Mouse (Mus musculus): ENCODE measurements around the gene Extl2. TPM values are rescaled to one million over a fixed set of nuclear protein-coding genes. Genes with fewer than 3 reads are reported as not detected.

Extl2 gene
- total RNA-seq, 2 experiments from 2014 or later: 69.3 to 70.7 TPM

DNA sequence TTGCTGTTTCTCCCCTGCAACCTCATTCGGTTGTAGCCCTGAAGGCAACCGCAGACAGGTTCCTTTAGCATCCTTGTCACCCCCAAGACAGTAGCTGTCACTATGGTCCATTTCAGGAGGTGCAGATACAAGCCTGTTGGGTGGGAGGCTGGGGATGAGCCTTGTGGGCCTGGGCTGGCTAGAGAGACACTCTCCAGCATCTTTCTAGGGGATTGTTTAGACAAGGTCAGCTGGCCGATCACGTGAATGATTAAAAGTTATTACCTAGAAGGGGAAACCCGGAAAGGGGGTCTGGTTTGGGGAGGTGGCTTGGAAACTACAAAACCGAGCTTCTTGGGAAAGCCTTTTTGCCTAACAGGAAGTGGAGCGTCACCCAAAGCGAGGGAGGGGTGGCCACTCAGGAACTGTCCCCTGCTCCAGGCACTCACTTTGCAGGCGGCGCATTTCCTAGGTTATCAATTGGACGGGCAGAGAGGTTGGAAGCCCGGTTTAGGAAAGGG, 729 bp downstream of the Extl2 start:
- DNase-seq: peak; percentile 79 to 80

DNA sequence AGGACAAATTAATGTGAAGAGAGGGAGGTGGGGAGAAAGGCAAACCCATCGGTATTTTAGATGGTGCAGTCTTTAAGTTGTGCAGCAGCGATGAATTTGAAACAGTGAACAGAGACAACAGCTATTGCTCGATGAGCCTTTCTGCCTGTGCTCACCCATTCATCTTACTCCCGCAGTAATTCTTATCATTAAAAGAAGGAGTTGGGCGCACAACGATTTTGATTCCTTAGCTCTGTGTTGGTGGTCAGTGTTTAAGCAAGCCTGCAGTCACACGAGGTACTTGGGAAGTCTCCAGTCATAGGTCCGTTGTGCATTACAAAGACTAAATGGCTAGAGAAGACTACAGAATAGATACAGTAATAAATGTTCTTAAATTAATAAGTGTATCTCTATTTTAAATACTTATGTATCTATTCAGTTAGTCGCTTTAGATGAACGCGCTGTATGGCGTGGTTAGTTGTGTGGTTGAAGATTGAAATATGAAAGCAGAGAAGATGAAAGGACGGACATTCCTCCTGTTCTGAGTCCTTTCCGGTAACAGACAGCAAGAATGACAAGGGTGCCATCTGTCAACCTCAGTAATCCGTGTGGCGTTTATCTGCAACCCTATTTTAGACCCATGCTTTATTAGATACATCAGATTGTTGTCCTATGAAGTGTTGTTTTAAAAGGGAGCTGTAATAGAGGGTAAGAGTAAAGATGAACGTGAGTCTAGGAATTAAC, 2.5 kb downstream of the Extl2 start:
- DNase-seq: no peak

DNA sequence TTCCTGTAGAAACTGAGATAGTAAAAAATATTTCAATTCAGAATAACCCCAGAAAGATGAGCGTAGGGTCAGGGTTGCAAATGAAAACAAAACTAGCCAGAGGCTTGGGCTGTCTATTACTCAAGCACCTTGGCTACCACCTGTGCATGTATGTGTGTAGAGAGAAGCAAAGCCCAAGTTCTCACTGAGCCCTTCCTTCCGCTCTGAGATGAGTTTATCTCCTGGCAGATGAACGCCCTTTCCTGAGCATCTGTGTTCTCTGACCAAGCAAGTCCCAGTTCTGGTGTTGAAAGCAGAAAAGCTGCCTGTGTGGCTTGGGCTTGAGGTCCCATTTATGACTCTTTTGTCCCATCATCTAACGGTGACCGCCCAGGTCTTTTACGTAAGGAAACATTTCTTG, 7.6 kb downstream of the Extl2 start:
- DNase-seq: no peak

DNA sequence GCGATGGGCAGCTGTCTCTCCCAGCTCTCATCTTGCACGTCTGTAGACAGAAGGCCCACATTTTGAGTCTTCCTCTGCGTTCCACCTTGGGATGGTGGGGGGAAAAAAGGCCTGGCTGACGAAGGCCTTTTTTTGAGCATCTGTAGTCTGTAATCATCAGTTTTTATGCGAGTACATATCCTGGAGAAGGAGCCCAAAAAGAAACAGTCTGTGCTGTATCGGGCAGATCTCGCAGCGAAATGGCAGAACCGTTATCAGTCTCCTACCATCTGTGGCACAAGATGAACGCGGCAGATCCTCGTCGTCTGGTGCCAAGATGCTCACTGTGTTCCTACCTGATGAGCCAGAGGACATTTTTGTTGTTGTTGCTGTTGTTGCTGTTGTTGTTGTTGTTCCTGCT, 8.9 kb downstream of the Extl2 start:
- DNase-seq: peak; percentile 51 to 63

DNA sequence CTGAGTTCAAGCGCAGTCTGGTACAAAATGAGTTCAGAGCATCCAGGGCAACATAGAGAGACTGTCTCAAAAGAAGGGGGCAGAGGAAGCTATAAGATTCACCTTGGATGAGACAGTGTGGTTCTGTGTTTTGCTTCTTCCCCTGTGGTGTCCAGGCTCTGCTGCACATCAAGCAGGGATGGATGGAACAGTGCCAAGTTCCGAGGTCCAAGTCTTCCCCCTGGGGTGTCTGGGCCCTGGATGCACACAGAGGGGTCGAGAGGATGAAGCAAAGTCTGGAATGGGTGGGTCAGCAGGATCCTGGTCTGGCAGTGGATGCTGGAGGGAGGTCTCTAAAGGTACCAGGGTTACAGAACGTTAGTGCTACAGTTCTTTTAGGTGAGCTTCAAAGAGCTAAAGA, 11.3 kb downstream of the Extl2 start:
- DNase-seq: no peak

DNA sequence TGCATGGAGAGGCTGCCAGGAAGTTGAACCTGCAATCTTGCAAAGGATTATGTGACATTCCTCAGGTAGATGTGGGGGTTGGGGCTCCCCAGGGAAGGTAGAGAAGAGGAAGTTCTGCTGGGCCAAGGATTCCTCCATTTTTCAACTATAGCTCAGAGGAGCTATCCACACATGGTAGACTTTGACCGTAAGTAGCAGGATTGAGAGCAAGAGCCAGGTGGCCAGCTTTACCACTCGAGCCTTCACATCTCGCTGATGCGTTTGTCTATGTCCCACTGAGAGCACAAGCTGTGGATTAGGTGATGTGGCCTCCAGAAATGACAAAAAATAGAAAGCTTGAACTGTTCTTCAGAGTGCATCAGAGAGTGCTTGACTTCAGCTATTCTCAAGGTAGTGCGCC, 11.9 kb downstream of the Extl2 start:
- no peak for DNase-seq

DNA sequence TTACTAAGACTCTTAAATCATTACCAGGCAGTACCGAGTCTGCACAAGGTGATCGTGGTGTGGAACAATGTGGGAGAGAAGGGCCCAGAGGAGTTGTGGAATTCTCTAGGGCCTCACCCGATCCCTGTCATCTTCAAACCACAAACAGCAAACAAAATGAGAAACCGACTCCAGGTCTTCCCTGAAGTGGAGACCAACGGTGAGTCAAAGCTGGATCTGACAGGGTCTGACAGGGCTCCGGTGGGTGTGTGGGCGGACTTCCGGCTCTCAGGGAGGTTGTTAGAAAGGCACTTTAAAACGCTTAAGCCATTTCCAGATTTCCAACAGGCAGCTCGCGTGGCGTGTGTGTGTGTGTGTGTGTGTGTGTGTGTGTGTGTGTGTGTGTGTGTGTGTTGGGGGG, 17.0 kb downstream of the Extl2 start:
- DNase-seq: no peak

DNA sequence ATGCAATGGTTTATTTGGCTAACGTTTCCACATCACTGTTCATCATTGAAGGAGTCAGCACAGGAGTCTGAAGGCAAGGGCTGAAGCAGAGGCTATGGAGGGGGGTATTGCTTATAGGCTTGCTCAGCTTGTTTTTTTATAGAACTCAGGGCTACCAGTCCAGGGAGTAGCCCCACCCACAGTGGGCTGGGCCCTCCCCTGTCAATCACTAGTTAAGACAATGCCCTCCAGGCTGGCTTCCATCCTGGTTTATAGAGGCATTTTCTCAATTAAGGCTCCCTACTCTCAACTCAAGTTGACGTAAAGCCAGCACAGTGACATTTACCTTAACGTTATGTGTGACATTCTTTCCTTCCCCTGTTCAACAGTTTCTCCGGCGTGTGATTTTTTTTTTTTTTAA, 17.4 kb downstream of the Extl2 start:
- DNase-seq: no peak

DNA sequence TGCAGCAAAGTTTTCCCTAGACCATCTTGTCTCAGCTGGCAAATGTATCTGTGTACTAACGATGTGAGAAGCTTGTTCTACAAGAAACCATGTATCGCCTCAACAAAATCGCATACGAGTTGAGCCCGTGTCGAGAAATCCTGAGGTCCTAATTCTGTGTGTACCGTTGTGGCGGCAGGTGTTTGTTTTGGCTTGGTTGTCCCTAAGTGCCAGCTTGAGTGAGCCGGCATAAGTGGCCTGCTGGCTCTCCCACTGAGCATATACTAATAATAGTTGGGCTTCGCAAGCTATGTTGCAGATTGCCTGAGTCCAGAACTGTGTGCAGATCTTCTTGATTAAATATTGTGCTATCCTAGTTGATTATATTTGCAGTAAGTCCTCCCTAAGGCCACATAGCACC, 18.4 kb downstream of the Extl2 start:
- DNase-seq: no peak

DNA sequence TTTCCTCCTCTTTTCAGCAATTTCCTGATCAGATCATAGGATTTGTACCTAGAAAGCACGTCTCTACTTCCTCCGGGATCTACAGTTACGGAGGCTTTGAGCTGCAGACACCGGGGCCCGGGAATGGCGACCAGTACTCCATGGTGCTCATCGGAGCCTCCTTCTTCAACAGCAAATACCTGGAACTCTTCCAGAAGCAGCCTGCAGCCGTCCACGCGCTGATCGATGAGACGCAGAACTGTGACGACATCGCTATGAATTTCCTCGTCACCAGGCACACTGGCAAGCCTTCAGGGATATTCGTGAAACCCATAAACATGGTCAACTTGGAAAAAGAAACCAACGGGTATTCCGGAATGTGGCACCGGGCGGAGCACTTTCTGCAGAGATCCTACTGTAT, 19.7 kb downstream of the Extl2 start:
- DNase-seq: no peak

DNA sequence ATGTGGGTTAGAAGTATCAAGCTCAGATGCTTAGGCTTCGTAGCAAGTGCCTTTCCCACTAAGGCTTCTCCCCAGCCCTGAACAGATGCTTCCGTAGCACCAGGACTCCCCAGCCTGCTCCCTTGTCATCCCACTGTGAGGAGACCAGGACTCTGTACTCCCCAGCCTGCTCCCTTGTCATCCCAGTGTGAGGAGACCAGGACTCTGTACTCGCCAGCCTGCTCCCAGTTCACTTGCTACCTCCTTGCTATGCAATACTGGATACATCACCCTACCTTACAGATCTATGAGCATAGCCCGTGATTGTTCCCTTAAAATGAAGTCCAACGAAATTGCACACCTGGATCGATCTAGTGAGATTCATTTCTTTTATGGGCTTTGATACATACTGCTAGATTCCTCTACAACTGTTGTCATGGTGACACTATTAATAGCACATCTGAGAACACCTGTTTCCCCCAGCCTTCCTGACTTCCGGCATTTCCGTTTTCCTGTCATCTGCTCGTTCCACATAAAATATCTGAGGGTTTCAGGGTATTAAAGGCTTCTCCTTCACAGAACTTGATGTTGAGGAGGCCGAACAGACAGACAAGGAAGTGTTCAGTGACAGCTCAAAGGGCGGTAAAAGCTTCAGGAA, 23.0 kb downstream of the Extl2 start:
- no peak for DNase-seq

DNA sequence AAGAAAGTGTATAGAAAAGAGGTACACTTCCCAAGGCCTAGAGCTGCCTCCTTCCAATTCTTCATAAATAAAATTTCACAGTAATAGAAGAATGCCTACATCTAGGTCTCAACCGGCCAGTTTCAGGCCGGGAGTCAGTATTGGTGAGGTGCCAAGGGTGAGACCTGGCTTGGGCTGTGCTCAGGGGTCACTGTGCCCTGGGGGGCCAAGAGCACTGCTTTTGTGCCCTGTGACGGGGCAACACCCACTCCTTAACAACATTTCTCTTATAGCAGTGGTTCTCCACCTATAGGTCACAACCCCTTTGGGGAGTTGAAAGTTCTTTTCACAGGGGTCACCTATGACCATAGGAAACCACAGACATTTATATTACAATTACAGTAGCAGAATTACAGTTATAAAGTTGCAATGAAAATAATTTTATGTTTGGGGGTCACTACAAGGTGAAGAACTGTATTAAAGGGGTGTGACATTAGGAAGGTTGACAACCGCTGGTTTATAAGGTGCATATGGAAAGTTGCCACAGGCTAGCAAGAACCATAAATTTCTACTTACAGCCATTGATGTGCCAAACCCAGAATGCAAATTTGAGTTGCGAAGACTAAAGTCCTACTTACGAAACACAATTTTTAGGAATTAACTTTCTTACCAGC, 26.1 kb downstream of the Extl2 start:
- no peak for DNase-seq

DNA sequence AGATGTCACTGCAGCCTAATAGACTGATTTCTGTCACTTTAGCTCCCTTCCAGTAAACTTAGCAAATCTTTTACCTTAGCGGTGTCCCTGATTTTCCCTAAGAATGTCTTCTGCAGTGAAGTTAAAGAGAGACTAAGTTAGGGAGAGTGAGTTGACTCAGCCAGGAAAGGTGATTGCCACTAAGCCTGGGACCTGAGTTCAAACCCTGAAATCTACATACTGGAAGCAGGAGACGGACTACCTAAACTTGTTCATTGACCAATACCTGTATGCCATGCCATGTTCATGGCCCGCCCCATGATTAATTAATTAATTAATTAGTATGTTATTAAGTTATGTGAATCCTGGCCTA, 26.6 kb downstream of the Extl2 start:
- no peak for DNase-seq

DNA sequence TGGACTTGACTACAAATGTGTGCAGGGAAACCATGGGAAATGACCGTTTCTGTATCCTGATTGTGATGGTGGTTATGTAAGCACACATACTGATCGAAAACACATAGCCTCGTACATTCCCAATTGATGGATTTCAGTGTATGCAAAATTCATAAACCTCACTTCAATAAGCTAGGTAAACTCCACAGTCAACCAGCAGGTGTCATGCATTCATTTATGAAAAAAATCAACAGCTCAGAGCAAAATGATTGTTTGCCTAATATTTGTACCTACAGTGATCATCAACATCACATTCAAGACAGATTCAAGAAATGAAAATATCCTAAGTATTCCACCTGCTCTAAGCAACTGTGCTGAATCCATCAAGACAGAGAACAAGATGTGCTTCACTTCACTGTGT, 33.5 kb downstream of the Extl2 start:
- no peak for DNase-seq

DNA sequence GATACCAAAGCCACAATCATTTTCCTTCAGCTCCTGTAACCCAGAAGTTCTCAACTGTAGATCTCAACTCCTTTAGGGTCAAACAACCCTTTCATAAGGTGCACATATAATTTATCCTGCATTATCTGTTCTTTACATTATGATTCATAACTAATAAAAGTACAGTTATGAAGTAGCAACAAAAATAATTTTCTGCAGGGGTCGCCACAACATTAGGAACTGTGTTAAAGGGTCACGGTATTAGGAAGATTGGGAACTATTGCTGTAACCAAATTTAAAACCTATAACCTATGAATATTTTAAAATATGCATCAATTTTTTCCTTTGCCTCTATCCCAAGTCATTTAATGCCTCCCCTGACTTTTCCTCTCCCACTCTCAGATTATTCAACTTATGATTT, 38.7 kb downstream of the Extl2 start:
- DNase-seq: no peak

DNA sequence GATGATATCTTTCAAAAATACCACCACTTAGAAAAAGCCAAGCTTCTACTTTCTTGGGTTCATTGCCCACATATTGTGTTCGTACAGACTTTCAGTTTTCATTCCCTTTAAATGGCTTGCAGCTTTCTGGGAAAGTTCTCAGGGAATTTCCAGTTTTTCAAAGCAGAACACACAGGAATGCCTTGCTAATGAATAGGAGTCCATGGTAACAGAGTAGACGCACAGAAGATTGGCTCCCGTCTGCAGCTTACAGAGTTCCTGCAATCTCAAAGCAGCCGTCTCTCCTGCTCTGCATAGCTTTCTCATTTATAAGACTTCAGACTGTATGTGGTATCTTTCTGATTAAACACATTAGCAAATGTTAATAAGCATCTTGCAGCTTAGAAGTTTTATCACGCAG, 39.8 kb downstream of the Extl2 start:
- no peak for DNase-seq

DNA sequence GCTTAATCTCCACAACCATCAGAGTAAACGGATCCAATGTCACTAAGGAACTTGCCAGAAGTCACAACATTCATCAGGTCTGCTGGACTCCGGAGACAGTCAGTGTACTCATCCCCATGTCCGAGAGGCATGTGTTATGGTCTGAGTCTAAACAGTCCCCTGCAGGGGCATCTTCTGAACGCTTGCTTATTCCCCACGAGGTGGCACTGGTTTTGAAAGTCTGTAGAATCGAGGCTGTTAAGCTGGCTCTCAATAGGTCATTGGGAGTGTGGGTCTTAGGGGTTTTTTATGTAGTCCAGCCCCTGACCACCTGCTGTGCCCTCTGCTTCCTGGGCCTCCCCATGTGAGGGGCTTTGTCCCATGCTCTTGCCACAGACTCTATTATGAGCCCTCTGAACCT, 49.8 kb downstream of the Extl2 start:
- no peak for DNase-seq

DNA sequence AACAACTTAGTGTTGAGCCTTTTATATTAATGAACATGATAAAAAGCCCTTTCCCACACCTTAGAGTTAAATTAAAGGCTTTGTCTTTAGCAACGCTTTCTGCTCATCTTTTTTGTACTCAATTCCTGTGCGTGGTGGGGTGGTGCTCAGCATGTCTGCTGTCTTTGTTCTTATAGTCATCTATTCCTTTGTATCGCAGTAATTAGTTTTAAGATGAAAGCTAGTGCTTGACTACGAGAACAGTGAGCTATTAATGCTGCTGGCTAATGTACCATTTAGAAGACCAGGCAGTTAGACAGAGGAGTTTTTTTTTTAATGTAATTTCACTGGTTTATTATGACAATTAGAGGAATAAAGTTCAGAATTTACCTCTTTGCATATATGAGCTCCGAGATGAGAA, 53.1 kb downstream of the Extl2 start:
- no peak for DNase-seq

DNA sequence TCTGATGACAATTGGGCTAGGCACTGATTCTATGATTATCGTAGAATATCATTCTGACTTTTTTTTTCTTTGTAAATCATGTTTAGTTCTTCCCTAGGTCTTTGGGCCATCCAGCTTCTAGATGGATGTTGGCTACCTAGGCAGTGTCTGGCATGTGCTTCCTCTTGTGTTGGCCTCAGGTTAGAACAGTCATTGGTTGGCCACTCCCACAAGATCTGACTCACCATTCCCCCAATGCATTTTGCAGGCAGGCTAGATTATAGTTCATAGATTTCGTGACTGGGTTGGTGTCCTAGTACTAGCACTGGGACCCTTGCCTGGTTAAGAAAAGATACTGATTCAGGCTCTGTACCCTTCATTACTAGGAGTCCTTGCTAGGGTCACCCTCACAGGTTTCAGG, 54.9 kb downstream of the Extl2 start:
- DNase-seq: no peak

DNA sequence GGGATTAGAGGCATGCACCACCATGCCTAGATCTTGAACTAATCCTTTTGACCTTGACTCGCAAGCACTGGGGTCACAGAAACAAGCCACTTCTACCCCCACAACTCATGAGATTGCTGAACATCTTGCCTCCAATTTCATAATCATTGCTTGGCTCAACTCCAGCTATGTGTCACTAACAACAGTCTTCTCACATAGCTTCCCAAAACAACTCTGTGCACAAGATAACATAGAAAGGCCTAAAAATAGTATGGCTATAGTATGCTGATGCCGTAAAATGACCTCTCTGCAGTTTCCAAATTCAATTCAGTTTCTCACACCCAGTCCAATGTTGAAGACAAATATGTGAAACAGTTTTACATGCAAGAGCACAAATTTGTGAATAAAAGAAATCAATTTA, 65.3 kb downstream of the Extl2 start:
- no peak for DNase-seq

DNA sequence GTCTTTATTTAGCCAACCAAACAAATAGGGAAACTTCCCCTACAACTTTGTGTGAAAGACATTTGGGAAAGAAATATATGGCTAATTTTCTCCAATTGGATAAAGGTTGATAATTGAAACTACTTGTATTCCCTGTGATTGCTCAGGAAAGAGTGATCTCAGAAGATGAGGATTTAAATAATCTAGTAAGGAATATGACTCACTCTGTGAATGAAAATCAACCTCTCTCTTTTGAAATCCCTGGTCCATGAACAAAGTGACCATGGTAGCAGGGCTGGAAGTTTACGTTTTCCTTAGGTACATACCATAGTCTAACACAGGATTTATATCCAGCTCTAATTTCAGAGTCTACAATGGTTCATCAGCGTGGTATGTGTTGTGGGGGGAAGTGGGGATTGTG, 69.5 kb downstream of the Extl2 start:
- DNase-seq: no peak

DNA sequence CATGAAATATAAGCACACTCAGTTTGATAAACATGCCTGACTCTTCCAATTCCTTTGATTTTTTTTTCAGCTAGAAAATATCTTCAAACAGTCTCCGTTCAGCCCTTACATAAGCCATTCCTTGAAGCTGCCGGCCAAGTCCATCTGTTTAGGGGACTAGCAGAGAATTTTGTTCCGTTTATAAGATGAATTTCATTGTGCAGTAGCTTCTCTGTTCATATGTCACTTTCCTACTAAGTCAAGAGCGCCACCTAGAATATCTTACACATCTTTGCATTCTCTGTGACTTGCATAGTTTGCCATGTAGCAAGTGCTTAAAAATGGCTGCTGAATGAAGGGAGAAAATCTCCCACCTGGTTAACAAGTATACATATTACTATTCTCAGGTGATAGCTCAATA, 71.2 kb downstream of the Extl2 start:
- DNase-seq: no peak
